9 mouse cellular contexts compared by ENCODE assay signal in the genomic region with DNA sequence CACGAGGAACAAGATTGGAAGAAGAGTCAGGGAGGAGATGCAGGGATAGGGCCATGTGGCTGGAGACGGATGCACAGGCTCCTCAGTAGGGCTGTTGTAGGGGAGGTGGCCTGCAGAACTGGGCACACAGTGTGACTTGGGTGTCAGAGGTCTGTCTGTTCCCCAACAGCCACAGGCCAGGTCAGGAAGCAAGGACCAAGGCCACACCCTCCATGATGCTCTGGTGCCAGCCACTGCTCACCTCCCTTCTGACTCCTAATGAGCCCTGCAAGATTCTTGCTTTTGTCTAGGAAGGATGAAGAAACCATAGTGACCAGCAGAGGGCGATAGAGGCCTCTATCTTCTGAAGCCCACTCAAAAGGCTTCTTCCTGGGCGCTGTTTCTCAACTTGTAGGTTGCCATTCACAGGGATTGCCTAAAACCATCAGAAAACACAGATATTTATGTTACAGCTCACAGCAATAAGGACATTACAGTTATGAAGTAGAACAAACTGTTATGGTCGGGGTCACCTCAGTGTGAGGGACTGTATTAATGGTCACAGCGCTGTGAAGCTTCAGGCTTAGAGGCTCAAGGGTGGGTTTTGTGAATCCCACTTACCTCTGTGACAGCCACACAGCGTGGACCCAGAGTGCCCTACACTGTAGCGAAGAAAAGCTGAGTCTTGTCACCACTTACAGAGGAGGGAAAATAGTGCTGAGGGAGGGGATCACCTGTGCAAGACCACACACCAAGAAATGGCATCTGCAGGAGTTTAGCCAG. TPM values are rescaled to one million over a fixed set of nuclear protein-coding genes. Genes with fewer than 3 reads are reported as not detected.
DNase-seq lines count a peak whose midpoint lies in the region; ATAC-seq and TF ChIP-seq lines count a peak whose summit lies in the region.
"Had no signal": no experiment of that assay in that cellular context is flagged by ENCODE, and none has a peak within 500 bp of the region (broad histone marks: within the 10 kb centered on the region; RNA-seq: fewer than 3 reads in every experiment).

No protein-coding gene starts in this region.

- 59% methylated on average over 8 of the region's 8 CpGs for WGBS in intestine, embryonic 14.5 days
- WGBS in intestine, embryonic 16.5 days = 68% methylated on average over 8 of the region's 8 CpGs
- WGBS in embryonic facial prominence, embryonic 14.5 days = 58% methylated on average over 8 of the region's 8 CpGs
- WGBS in hindbrain, embryonic 12.5 days = 66% methylated on average over 8 of the region's 8 CpGs
- 60% methylated on average over 8 of the region's 8 CpGs for WGBS in midbrain, embryonic 13.5 days

- H3K4me2 ChIP-seq in intestine, embryonic 14.5 days (ENCODE audit: low read length) = no peak overlapping the region
- no peak overlapping the region for H3K4me2 ChIP-seq in intestine, embryonic 16.5 days (ENCODE audit: low read depth, low read length)
- no peak overlapping the region for H3K4me2 ChIP-seq in embryonic facial prominence, embryonic 14.5 days (ENCODE audit: low read depth, low read length)
- no peak overlapping the region for H3K4me2 ChIP-seq in hindbrain, embryonic 12.5 days (replicated peaks)
- H3K4me2 ChIP-seq in midbrain, embryonic 13.5 days (replicated peaks) = no peak overlapping the region
- H3K4me2 ChIP-seq: embryonic facial prominence, embryonic 15.5 days had no signal

- H3K27me3 ChIP-seq in intestine, embryonic 14.5 days (replicated peaks; ENCODE audit: control insufficient read depth, insufficient read depth, low read length) = no peaks in the 10 kb centered on the region
- no peaks in the 10 kb centered on the region for H3K27me3 ChIP-seq in intestine, embryonic 16.5 days (replicated peaks; ENCODE audit: control insufficient read depth, insufficient read depth, low read length)
- no peaks in the 10 kb centered on the region for H3K27me3 ChIP-seq in embryonic facial prominence, embryonic 14.5 days (replicated peaks; ENCODE audit: control insufficient read depth, insufficient read depth, low read length)
- H3K27me3 ChIP-seq in hindbrain, embryonic 12.5 days = no peaks in the 10 kb centered on the region
- H3K27me3 ChIP-seq in midbrain, embryonic 13.5 days = no peaks in the 10 kb centered on the region
- H3K27me3 ChIP-seq in splenic B cell, adult 2 months (ENCODE audit: control insufficient read depth, insufficient read depth, low read length, poor library complexity, severe bottlenecking) = no peaks in the 10 kb centered on the region
- H3K27me3 ChIP-seq: embryonic facial prominence, embryonic 15.5 days had no signal

- no peak overlapping the region for H3K4me3 ChIP-seq in intestine, embryonic 14.5 days (ENCODE audit: low read depth, low read length)
- H3K4me3 ChIP-seq in intestine, embryonic 16.5 days (ENCODE audit: low read length) = no peak overlapping the region
- H3K4me3 ChIP-seq in bone marrow macrophage, adult 2 months (ENCODE audit: insufficient read depth, low read length) = no peak overlapping the region
- no peak overlapping the region for H3K4me3 ChIP-seq in embryonic facial prominence, embryonic 14.5 days (ENCODE audit: low read depth, low read length)
- no peak overlapping the region for H3K4me3 ChIP-seq in hindbrain, embryonic 12.5 days
- H3K4me3 ChIP-seq in midbrain, embryonic 13.5 days (replicated peaks) = no peak overlapping the region
- H3K4me3 ChIP-seq: embryonic facial prominence, embryonic 15.5 days had no signal

- no peak overlapping the region for H3K27ac ChIP-seq in intestine, embryonic 14.5 days (ENCODE audit: low read depth)
- H3K27ac ChIP-seq in intestine, embryonic 16.5 days (ENCODE audit: low read length) = no peak overlapping the region
- H3K27ac ChIP-seq in bone marrow macrophage, adult 2 months (ENCODE audit: insufficient read depth, low read depth, low read length) = no peak overlapping the region
- H3K27ac ChIP-seq in embryonic facial prominence, embryonic 14.5 days (replicated peaks; ENCODE audit: low read depth, low read length) = no peak overlapping the region
- H3K27ac ChIP-seq in hindbrain, embryonic 12.5 days = 0 out of 2 replicates have a peak overlapping the region, but pooled peaks have one; percentile 14
- peak overlapping the region; percentile 35 for H3K27ac ChIP-seq in midbrain, embryonic 13.5 days
- H3K27ac ChIP-seq: embryonic facial prominence, embryonic 15.5 days had no signal

- TF ChIP-seq CTCF in bone marrow macrophage, adult 2 months (IDR thresholded peaks at IDR 0.05; ENCODE audit: low read depth, low read length) = peak; percentile 2

- no peak for TF ChIP-seq POLR2A in bone marrow macrophage, adult 2 months (IDR thresholded peaks at IDR 0.05; ENCODE audit: borderline replicate concordance, low read depth, low read length)

- peak; percentile 86 for DNase-seq in intestine, embryonic 14.5 days (ENCODE audit: low spot score)
- DNase-seq in embryonic facial prominence, embryonic 14.5 days (ENCODE audit: low spot score) = peak; percentile 81
- peak; percentile 86 to 88 for DNase-seq in left cerebral cortex, postnatal 14 days (ENCODE audit: low spot score in 2 of 2)
- DNase-seq in splenic B cell, adult 2 months (ENCODE audit: low read depth, low spot score) = peak; percentile 83

- H3K36me3 ChIP-seq in intestine, embryonic 14.5 days (ENCODE audit: control insufficient read depth, insufficient read depth, low read length) = peaks cover 79% of the 10 kb centered on the region
- peaks cover 5% of the 10 kb centered on the region; the same call in 1 of the 2 replicates for H3K36me3 ChIP-seq in intestine, embryonic 16.5 days (ENCODE audit: control insufficient read depth, insufficient read depth, low read length)
- peaks cover 92% of the 10 kb centered on the region for H3K36me3 ChIP-seq in embryonic facial prominence, embryonic 14.5 days (ENCODE audit: control insufficient read depth, insufficient read depth, low read length)
- H3K36me3 ChIP-seq in hindbrain, embryonic 12.5 days = peaks cover 47% of the 10 kb centered on the region
- H3K36me3 ChIP-seq in midbrain, embryonic 13.5 days = peaks cover 79% of the 10 kb centered on the region
- H3K36me3 ChIP-seq in splenic B cell, adult 2 months (ENCODE audit: control insufficient read depth, insufficient read depth, low read length, poor library complexity, severe bottlenecking) = no peaks in the 10 kb centered on the region

- H3K4me1 ChIP-seq in intestine, embryonic 14.5 days (replicated peaks; ENCODE audit: control insufficient read depth, insufficient read depth, low read length) = no peaks in the 10 kb centered on the region
- no peaks in the 10 kb centered on the region for H3K4me1 ChIP-seq in intestine, embryonic 16.5 days (ENCODE audit: control insufficient read depth, insufficient read depth, low read length)
- peaks cover 7% of the 10 kb centered on the region for H3K4me1 ChIP-seq in bone marrow macrophage, adult 2 months (ENCODE audit: control insufficient read depth, insufficient read depth, low read length)
- no peaks in the 10 kb centered on the region for H3K4me1 ChIP-seq in embryonic facial prominence, embryonic 14.5 days (ENCODE audit: control insufficient read depth, insufficient read depth, low read length)
- no peaks in the 10 kb centered on the region for H3K4me1 ChIP-seq in hindbrain, embryonic 12.5 days
- no peaks in the 10 kb centered on the region for H3K4me1 ChIP-seq in midbrain, embryonic 13.5 days (replicated peaks)
- H3K4me1 ChIP-seq: embryonic facial prominence, embryonic 15.5 days had no signal

- intact Hi-C loops in left cerebral cortex, postnatal 14 days (cut with DNase I) = loop anchor here (5.0 kb wide), 1 partner anchor 146 kb away; no protein-coding TSS in a partner anchor

- no peaks in the 10 kb centered on the region for H3K9me3 ChIP-seq in intestine, embryonic 14.5 days (ENCODE audit: control insufficient read depth, low read length)
- H3K9me3 ChIP-seq in intestine, embryonic 16.5 days (ENCODE audit: control insufficient read depth, low read length) = no peaks in the 10 kb centered on the region
- no peaks in the 10 kb centered on the region for H3K9me3 ChIP-seq in embryonic facial prominence, embryonic 14.5 days (ENCODE audit: control insufficient read depth, low read length)
- H3K9me3 ChIP-seq in hindbrain, embryonic 12.5 days (replicated peaks) = no peaks in the 10 kb centered on the region
- no peaks in the 10 kb centered on the region for H3K9me3 ChIP-seq in midbrain, embryonic 13.5 days
- H3K9me3 ChIP-seq: embryonic facial prominence, embryonic 15.5 days had no signal

- H3K9ac ChIP-seq in intestine, embryonic 14.5 days (ENCODE audit: low read length) = no peak overlapping the region
- no peak overlapping the region for H3K9ac ChIP-seq in intestine, embryonic 16.5 days (ENCODE audit: low read depth, low read length)
- H3K9ac ChIP-seq in embryonic facial prominence, embryonic 14.5 days (ENCODE audit: low read depth, low read length) = no peak overlapping the region
- H3K9ac ChIP-seq in hindbrain, embryonic 12.5 days = no peak overlapping the region
- 0 out of 2 replicates have a peak overlapping the region, but pooled peaks have one; percentile 4 for H3K9ac ChIP-seq in midbrain, embryonic 13.5 days (replicated peaks)
- H3K9ac ChIP-seq: embryonic facial prominence, embryonic 15.5 days had no signal

- ATAC-seq in intestine, embryonic 14.5 days (replicated peaks; ENCODE audit: low FRiP score, low TSS enrichment, low read depth) = no peak
- no peak for ATAC-seq in intestine, embryonic 16.5 days
- no peak for ATAC-seq in embryonic facial prominence, embryonic 14.5 days (ENCODE audit: low read depth)
- peak; percentile 54; the same call in 1 of the 2 replicates for ATAC-seq in hindbrain, embryonic 12.5 days (ENCODE audit: low FRiP score)
- ATAC-seq in midbrain, embryonic 13.5 days = peak; percentile 75

RNA-seq across cellular contexts. Expression of gene 4933428G20Rik, which starts 23.6 kb away (rescaled TPM):
- 0.12 TPM in 2 replicates for polyA plus RNA-seq in intestine, embryonic 14.5 days (2014; fragmentation: Nextera tagmentation; extraction: Ambion mirVana)
- 0.18 and 0.45 TPM in 2 replicates for polyA plus RNA-seq in intestine, embryonic 16.5 days (2015; fragmentation: Nextera tagmentation; extraction: Ambion mirVana)
- polyA plus RNA-seq in bone marrow macrophage, adult 2 months (2012; ENCODE audit: insufficient read depth, insufficient read length, missing spikeins) = not detected in 2 replicates
- 0.13 TPM in 1 of 2 replicates, not detected in the other for polyA plus RNA-seq in embryonic facial prominence, embryonic 14.5 days (2014; fragmentation: Nextera tagmentation; extraction: Ambion mirVana)
- 0.85 and 0.94 TPM in 2 replicates for polyA plus RNA-seq in hindbrain, embryonic 12.5 days (2016; fragmentation: Nextera tagmentation; extraction: Ambion mirVana)
- total RNA-seq in left cerebral cortex, postnatal 14 days (2021) = under 1 TPM in 1 of 2 experiments, not detected in 1; 0.23 TPM
- polyA plus RNA-seq in midbrain, embryonic 13.5 days (2015; fragmentation: Nextera tagmentation; extraction: Ambion mirVana) = 0.88 and 1.2 TPM in 2 replicates

Comparison
In these comparisons a context has a peak if more than half of its experiments do, and no peak if none do; other contexts are left out.
1. ATAC-seq: peak in hindbrain, embryonic 12.5 days (single experiment) and midbrain, embryonic 13.5 days (single experiment); none in intestine, embryonic 14.5 days (single experiment), intestine, embryonic 16.5 days (single experiment) and embryonic facial prominence, embryonic 14.5 days (single experiment).
2. H3K27ac ChIP-seq: peak in hindbrain, embryonic 12.5 days (single experiment) and midbrain, embryonic 13.5 days (single experiment); none in intestine, embryonic 14.5 days (single experiment), intestine, embryonic 16.5 days (single experiment), bone marrow macrophage, adult 2 months (single experiment) and embryonic facial prominence, embryonic 14.5 days (single experiment).
3. Peak in every context shown above with its lines, with median percentiles within 50 percentile points of each other: DNase-seq.